Mouse (Mus musculus): ENCODE data around the gene Inpp1. TPM values are rescaled to one million over a fixed set of nuclear protein-coding genes. Genes with fewer than 3 reads are reported as not detected.

The Inpp1 gene
- total RNA-seq, 2 experiments from 2014 or later, result 23.7 to 24.9 TPM

DNA sequence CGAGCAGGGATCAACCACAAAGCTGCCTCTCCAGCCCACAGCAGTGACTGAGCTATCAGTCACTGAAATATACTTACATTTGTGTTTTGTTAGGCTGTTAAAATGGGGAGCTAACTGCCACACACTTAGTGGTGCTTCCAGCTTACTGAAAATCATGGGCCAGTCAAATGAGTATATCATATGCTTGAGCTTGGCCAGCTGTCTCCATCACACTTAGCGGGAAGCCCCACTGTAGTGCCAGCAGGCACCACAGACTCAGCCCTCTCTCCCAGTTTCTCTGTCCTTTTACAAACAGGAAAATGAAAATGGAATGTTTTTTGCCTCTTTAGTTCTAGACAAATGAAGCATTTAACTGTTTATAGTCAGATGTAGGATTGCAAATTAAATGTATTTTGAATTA is 21.6 kb downstream of the Inpp1 start:
- no peak for DNase-seq (ENCODE audit: low spot score in 2 of 2)

DNA sequence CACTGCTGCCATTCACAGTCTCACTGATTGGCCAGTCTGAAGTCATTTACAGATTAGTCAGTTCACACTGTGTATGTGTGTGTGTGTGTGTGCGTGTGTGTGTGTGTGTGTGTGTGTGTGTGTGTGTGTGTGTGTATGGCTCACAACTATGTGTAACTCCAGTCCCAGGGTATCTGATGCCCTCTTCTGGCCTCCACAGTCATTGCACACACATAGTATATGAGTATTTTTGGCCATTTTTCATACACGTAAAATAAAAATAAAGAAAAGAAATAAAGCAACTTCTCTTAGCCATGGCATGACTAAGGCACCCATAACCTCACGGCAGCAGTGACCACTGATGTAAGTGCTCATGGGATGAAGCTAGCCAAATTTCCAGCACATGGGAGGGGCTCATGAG is 23.8 kb downstream of the Inpp1 start:
- no peak for DNase-seq (ENCODE audit: low spot score in 2 of 2)

DNA sequence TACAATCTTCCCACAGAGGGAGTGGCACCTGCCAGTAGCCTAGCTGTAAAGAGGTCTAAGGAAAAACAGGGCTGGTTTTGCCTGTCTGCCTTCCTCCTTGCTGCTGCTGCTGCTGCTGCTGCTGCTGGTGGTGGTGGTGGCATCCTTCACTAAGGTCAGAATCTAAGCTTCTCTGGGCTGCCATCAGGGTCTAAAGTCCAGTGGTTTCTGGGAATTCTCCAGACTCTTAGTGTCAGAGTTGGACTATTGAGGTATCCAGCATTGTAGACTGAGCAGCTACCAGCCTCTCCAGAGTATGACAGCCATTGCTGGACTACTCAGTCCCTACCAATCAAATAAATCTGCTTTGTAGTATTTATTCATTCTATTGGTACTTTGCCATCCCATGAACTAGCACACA is 24.8 kb downstream of the Inpp1 start:
- no peak for DNase-seq (ENCODE audit: low spot score in 2 of 2)

DNA sequence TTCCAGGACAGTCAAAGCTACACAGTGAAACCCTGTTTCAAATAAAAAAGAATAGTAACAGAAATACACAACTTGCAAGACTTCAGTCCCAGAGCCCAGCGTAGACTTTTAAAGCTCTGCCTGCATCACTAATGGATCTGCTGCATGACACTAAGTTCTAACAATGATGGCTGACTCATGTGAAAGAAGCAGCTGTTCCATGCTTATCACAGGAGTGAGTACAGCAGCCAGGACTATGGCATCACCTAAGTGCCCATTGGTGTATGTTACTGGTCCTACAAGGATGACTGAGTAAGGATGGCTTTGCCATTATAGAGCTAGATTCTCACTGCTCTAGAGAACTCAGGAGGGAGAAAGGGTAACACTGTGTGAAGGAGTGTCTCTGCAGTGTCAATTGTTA is 30.2 kb downstream of the Inpp1 start:
- no peak for DNase-seq (ENCODE audit: low spot score in 2 of 2)

DNA sequence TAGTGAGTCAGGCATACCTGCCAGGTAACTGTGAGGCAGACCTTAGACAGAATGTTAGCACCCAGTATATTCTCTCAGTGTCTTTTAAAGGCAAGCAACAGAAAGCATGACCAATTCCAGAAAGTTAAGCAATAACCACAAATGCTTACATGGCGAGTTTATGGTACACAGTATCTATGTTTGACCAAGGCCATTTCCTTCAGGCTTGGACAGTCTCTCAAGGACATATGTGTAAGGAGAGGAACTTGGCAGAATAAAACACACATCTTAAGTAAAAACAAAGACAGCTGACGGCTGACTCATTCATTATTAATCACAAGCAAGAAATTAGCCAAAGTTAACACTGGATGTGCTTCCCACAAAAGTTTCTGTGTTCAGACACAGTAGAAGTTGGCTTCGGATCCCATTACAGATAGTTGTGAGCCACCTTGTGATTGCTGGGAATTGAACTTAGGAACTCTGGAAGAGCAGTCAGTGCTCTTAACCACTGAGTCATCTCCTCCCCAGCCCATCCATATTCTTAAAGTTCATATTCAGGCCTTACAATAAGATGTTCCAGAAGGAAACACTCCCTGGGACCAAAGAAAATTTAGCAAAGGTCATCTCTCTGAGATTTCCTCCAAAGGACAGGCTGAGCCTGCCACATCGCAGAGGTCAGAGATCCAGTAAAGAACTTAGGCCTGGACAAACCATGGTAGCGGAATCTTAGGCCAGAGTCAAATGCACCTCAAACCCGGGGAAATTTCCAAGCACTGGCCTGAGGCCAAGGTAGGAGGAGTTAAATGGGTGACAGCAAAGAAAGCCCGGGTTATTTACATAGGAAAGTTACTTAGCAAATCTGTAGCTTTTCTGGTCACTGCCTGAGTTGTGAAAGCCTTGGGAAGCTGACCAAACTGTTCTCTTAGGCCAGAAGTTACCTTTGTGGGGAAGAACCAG is 52.0 kb downstream of the Inpp1 start:
- DNase-seq (ENCODE audit: low spot score in 2 of 2), result peak in 1 of 2 experiments; percentile 40

DNA sequence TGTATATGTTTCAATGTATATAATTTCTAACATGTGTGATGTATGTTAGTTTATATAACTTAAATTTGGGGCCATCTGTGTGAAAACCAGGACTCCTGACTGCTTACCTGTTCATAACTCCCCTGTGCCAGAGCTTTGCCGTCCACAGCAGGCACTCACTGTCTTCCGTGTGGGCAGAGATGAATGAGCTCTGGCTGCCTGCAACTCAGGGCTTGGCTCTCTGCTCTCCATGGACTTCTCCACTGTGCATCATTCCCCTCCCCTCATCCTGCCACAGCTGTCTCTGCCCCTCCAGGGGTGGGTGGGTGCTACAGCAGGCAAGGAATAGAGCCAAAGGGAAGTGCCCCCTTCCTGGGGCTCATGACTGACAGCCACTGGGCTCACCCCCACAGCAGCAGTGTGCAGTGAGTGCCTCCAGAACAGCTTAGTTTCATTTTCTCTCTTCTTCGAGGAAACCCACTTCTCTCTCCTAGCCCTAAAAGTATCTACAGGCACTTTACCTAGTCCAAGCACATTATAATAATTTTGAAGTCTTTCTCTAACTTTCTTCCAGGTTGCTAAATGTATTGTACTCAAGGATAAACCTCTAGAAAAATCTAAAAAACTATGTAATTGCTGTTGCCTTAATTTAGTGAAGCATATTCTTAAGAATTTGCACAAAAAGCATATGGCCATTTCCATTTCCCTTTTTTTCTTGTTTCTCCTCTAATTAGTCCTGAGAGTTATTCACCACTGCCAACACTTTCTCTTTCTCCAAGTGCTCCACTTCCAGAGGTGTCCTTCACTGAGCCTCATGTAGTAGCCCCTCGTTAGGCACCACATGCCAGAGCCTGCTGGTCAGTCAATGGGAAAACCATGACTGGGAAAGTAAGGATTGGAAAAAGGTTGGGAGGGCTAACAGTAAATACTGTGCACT is 53.3 kb downstream of the Inpp1 start:
- DNase-seq (ENCODE audit: low spot score in 2 of 2), result no peak

DNA sequence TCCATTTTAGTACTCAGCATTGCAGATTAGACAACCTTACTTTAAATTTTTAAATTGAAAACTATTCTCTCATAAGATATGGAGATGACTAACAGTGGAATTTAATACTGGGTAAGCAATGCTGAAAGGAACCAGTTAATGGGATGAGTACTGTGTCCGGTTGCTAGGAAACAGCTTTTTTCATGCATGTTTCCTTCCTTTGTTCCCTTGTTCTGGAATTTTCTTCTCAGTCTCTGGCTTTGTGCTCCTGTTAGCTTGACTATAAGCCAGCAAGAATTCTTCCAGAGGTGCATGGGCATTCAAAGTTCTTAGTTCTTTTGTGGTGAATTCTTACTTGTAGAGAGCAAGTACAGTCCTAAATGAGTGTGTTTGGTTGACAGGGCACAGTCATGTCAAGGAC is 59.3 kb downstream of the Inpp1 start:
- DNase-seq (ENCODE audit: low spot score in 2 of 2), result no peak

DNA sequence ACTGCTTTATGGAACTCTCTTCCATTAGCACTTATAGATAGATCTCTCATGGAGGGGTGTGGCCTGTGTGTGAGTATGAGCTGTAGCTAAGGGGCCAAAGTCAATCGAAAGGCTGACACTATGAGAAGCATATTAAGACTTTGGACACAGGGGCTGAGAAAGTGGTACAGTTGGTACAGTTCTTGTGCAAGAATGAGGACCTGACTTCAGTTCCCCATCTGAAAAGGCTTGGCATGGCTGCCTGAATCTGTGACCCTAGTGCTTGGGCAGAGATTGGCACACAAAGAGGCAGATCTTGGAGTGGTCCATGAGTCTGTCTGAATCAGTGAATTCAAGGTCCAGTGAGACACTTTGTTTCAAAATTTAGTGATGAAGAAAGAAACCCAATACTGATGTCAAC is 63.2 kb downstream of the Inpp1 start:
- DNase-seq (ENCODE audit: low spot score in 2 of 2), result no peak

DNA sequence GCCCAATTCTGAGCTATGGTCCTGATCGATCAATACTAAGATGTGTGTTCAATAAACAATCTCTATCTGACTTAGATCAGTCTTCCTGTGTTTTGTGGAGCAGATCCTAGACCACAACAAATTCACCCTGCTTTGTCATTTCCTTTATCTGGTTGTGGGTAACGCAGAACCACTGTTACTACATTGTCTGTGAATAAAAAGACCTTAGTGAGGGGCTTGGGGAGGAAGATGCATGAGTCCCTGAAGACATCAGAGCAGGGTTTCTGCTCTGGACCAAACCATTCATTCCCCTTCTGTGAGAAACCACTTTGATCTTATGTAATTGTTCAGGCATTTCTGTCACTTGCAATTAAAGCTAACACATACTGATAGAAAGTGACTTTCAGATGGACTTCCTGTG is 63.7 kb downstream of the Inpp1 start:
- no peak for DNase-seq (ENCODE audit: low spot score in 2 of 2)

DNA sequence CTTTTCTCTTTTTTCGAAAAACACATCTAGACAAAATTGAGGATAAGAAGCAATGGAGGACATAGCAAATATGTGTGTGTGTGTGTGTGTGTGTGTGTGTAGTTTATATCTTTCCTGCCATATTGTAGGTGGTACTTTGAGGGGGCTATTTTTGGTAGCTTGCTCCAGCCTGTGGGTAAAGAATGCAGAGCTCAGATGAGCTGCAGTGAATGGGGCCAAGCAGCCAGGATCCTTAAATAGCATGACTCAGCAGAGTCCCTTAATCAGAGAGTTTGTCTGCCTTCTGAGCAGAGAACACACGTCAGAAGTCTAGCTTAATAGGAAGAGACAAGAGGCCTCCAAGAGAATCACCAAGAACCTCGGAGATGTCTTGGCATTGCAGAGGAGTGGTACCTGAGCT is 64.8 kb downstream of the Inpp1 start:
- no peak for DNase-seq (ENCODE audit: low spot score in 2 of 2)

DNA sequence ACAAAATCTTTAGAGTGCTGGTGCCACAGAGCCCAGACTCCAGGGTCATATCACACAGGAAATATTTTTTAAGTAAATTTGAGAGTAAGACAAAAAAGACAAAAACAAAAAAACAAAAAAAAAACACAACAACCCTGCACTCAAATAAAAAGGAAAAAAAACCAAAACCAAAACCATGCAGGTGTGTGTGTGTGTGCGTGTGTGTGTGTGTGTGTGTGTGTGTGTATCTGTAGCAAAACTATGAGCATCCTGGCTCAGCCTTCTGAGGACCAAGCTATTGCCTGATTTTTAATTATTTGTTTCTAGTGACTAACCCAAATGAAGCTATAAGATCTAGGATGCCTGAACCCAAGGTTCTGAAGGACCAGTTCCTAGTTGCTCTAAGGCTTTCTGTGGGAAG is 65.9 kb downstream of the Inpp1 start:
- DNase-seq (ENCODE audit: low spot score in 2 of 2), result no peak

DNA sequence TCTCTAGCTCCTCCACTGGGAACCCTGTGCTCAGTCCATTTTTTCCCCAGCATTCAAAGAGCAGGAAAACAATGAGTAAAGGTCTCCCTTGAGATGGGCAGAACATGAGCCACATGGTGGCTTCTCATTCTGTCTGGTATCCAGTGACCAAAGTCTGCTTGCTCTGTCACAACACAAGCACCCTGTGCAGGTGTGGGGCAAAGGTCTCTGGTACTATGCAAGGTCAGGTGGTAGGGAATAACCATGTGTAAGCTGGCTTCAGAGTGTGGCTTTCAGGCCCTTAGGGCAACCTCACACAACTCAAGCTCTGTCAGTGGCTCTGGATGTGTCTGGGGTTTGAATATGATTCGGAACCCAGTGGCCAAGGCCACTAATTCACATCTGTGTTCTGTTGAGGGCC is 67.5 kb downstream of the Inpp1 start:
- no peak for DNase-seq (ENCODE audit: low spot score in 2 of 2)

DNA sequence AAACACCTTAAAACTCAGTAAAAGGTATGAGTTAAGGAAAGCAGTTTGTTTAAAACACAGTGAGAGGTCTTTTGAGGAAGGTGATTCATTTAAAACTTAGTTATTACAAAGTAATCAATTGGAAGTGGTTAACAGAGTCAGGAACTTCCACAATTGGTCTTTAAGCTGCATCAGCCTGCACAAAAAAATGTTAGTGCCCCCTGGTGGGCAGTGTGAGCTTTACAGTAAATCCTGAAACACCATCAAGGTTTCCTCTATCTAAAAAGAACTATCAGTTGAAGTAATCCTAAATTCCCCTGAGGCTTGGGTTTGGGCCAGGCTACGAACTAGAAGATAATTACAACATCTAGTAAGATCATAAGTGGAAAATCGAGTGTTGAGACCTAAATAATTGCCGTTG is 69.2 kb downstream of the Inpp1 start:
- peak; percentile 61 to 71 for DNase-seq (ENCODE audit: low spot score in 2 of 2)

DNA sequence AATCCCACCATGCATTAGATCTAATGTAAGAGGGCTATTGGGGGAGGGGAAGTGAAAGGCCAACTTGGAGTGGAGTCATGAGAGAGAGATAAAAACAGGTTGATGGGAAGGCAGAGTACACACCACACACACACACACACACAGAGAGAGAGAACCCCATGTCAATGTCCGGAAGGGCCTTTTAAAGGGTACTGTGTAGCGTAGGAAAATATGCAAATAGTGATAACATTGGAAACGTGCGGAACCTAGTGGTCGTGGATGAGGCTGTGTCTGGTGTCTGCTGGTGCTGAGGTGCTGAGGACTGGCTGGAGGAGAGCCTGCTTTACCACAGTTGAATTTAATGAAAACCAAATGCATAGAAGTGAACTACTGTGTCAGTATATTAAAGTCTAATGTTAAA is 74.9 kb downstream of the Inpp1 start:
- DNase-seq (ENCODE audit: low spot score in 2 of 2), result no peak

Other genes starting within 250 kb of the Inpp1 start
- 1 to 10 TPM; 1.5 to 1.9 TPM for gene Nemp2, start 187.0 kb downstream of the Inpp1 start, total RNA-seq (2021)
- 10 to 100 TPM; 17.0 to 17.9 TPM for gene Mfsd6, start 90.2 kb downstream of the Inpp1 start, total RNA-seq (2021)
- 10 to 100 TPM; 63.0 to 97.6 TPM for gene Hibch, start 27.2 kb upstream of the Inpp1 start, total RNA-seq (2021)
- 1 to 10 TPM; 1.2 to 1.4 TPM for gene 1700019D03Rik, start 202.5 kb upstream of the Inpp1 start, total RNA-seq (2021)
- gene Mstn, start 244.0 kb upstream of the Inpp1 start, total RNA-seq (2021), result not detected

Data from adrenal gland, adult 18-20 months (tissue).